Comparison of ENCODE assay signal across 10 mouse cellular contexts in the genomic region with DNA sequence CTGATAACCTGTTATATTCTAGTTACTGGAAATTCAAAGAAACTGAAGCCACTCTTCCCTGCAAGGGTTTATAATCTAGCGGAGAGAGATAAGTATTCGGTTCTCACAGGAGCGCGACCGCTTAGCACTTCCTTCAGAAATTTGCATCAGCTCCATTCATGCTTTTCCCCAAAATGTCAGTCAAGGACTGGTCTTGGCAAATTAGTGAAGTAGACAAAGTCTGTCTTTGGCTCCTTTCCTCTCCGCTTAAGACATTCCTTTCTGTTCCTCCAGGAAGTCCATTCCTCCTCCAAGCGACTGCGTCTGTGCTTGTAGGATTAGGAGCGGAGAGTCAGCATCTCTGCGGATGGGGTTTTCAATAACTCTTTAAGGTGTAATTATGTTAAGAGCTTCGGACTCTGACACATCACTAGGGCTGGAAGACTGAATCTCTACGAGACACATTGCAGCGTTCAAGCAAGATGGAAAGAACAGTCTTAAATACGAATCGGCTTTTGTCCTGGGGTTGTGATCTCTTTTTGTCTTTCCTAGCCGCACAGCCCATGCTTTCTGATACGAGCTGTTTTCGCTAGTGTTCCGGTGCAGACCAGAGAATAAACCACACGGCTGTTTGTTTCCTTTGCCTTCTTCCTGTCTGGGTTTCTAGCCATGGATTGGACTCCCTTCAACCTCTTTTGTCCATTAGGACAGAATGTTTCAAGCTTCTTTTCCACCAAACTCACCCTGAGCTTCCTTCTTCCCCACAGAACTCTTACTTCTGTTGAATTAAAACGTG.
DNase-seq lines count a peak whose midpoint lies in the region; ATAC-seq and TF ChIP-seq lines count a peak whose summit lies in the region.
"Had no signal": no experiment of that assay in that cellular context is flagged by ENCODE, and none has a peak within 500 bp of the region (broad histone marks: within the 10 kb centered on the region; RNA-seq: fewer than 3 reads in every experiment).

No protein-coding gene starts in this region.

- WGBS in heart, embryonic 15.5 days: 65% methylated on average over 21 of the region's 21 CpGs

- DNase-seq in heart, adult 18-20 months: no peak
- peak; percentile 91 for DNase-seq in brain, embryonic 14.5 days (ENCODE audit: low read depth)
- no peak for DNase-seq in urinary bladder, postnatal 14 days (ENCODE audit: low spot score)
- no peak for DNase-seq in cerebellum, adult 11-12 months
- DNase-seq in urinary bladder, postnatal 36 days (ENCODE audit: low spot score in 2 of 2): no peak

- no peak for TF ChIP-seq POLR2A in brain, embryonic 14.5 days (IDR thresholded peaks at IDR 0.05; ENCODE audit: borderline replicate concordance, extremely low read depth, insufficient read depth, insufficient read length, poor library complexity, severe bottlenecking)

- ATAC-seq in heart, embryonic 15.5 days (replicated peaks; ENCODE audit: insufficient number of reproducible peaks, insufficient read depth, low FRiP score, low read depth): no peak
- peak; percentile 44 to 51 for ATAC-seq in hematopoietic stem cell, adult 5-6 weeks (replicated peaks in 1 of 2; ENCODE audit: insufficient read depth in 1 of 2, low FRiP score in 2 of 2, low TSS enrichment in 1 of 2, low read depth in 1 of 2, poor library complexity in 2 of 2, severe bottlenecking in 2 of 2)
- peak; percentile 48 for ATAC-seq in megakaryocyte-erythroid progenitor cell, adult 5-6 weeks (replicated peaks; ENCODE audit: low FRiP score, low TSS enrichment, poor library complexity, severe bottlenecking)
- ATAC-seq: intestine, embryonic 16.5 days had no signal

- no peaks in the 10 kb centered on the region for H3K36me3 ChIP-seq in heart, embryonic 15.5 days
- H3K36me3 ChIP-seq: stomach, embryonic 15.5 days had no signal

- H3K27me3 ChIP-seq in heart, embryonic 15.5 days: no peaks in the 10 kb centered on the region
- H3K27me3 ChIP-seq: stomach, embryonic 15.5 days had no signal

- no peak for TF ChIP-seq CTCF in brain, embryonic 14.5 days (IDR thresholded peaks at IDR 0.05; ENCODE audit: borderline replicate concordance, extremely low read depth, insufficient read depth, insufficient read length)

- H3K27ac ChIP-seq in heart, embryonic 15.5 days: no peak overlapping the region
- H3K27ac ChIP-seq: stomach, embryonic 15.5 days had no signal

- H3K4me3 ChIP-seq in heart, embryonic 15.5 days: no peak overlapping the region
- H3K4me3 ChIP-seq: stomach, embryonic 15.5 days had no signal

- no peak overlapping the region for H3K9ac ChIP-seq in heart, embryonic 15.5 days
- H3K9ac ChIP-seq: stomach, embryonic 15.5 days had no signal

- no peaks in the 10 kb centered on the region for H3K9me3 ChIP-seq in heart, embryonic 15.5 days (replicated peaks)
- H3K9me3 ChIP-seq: stomach, embryonic 15.5 days had no signal

- peaks cover 6% of the 10 kb centered on the region for H3K4me1 ChIP-seq in heart, embryonic 15.5 days (replicated peaks)
- H3K4me1 ChIP-seq: stomach, embryonic 15.5 days had no signal

- H3K4me2 ChIP-seq in heart, embryonic 15.5 days: peak overlapping the region; percentile 5; the same call in 1 of the 2 replicates
- H3K4me2 ChIP-seq: stomach, embryonic 15.5 days had no signal
